Mouse (Mus musculus) embryonic facial prominence, embryonic 12.5 days (tissue): Measurements from ENCODE around the gene Ccdc33. TPM values are rescaled to one million over a fixed set of nuclear protein-coding genes. Genes with fewer than 3 reads are reported as not detected.

Experiments used
- ATAC-seq: fragments of 200-750 bp; cut with Nextera tagmentation; 2 replicates; pipeline ENCODE4 v1.8.0; 2017; ENCODE audit not compliant: insufficient number of reproducible peaks, insufficient read depth, low FRiP score, low TSS enrichment
- H3K27ac ChIP-seq: fragments of 300-500 bp; sonication (generic); 2 replicates; pipeline ENCODE4 v1.5.1; 2016; ENCODE audit warnings: mild to moderate bottlenecking
- H3K27me3 ChIP-seq: fragments of 300-500 bp; sonication (generic); 2 replicates; pipeline ENCODE4 v1.6.1; 2016; ENCODE audit warnings: mild to moderate bottlenecking, moderate library complexity
- H3K36me3 ChIP-seq: fragments of 300-500 bp; sonication (generic); 2 replicates; pipeline ENCODE4 v1.6.1; 2016; ENCODE audit warnings: mild to moderate bottlenecking
- H3K4me1 ChIP-seq: fragments of 300-500 bp; sonication (generic); 2 replicates; pipeline ENCODE4 v1.6.1; 2016
- H3K4me2 ChIP-seq: fragments of 300-500 bp; sonication (generic); replicated peaks from 2 replicates; pipeline ENCODE4 v1.6.1; 2016; ENCODE audit warnings: mild to moderate bottlenecking, moderate library complexity
- H3K4me3 ChIP-seq: fragments of 300-500 bp; sonication (generic); 2 replicates; pipeline ENCODE4 v1.5.1; 2016; ENCODE audit warnings: mild to moderate bottlenecking
- H3K9ac ChIP-seq: fragments of 300-500 bp; sonication (generic); 2 replicates; pipeline ENCODE4 v1.6.1; 2016; ENCODE audit warnings: mild to moderate bottlenecking, moderate library complexity
- H3K9me3 ChIP-seq: fragments of 300-500 bp; sonication (generic); 2 replicates; pipeline ENCODE4 v1.6.1; 2016; ENCODE audit warnings: mild to moderate bottlenecking, moderate library complexity
- WGBS: fragments of 180-500 bp; shearing (Covaris S2); methylation state at CpG from one replicate; pipeline ENCODE4 v1.1.7; 2016; 5-methylcytosine and 5-hydroxymethylcytosine counted together
- polyA plus RNA-seq: library from polyadenylated mRNA; unstranded; fragments of >200 nt; fragmentation: Nextera tagmentation; extraction: Ambion mirVana; gene quantifications from 2 replicates; pipeline ENCODE4 v1.2.1, GENCODE M21; 2016

Ccdc33 gene
- polyA plus RNA-seq, 1 experiment from 2014 or later = 0.13 TPM

DNA sequence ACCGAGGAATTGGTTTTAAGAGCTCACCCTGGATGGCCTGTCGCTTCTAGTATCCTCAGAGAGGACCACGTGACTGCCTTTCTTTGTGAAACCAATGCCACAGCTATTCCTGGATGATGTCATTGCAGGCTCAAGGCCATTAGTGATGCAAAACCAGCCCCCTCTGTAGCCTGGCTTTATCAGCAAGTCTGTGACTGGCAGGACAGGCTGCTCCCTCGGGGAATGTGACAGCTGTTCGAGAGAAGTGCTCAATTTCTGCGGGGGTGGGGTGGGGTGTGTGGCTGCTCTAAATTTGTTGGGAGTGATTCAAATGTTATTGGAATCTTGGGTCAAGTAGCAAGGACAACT, 109.6 kb downstream of the Ccdc33 start:
- Histone ChIP-seq H3K27me3 (no peaks in the 10 kb centered on the region), H3K4me1 (no peaks in the 10 kb centered on the region), H3K9ac (no peak overlapping the region), H3K4me3 (no peak overlapping the region), H3K36me3 (no peaks in the 10 kb centered on the region), H3K27ac (0 out of 2 replicates have a peak overlapping the region, but pooled peaks have one; percentile 36), H3K9me3 (no peaks in the 10 kb centered on the region), H3K4me2 (no peak overlapping the region)
- 0 out of 2 replicates have a peak, but pooled peaks have one; percentile 59 for ATAC-seq
- 7% methylated on average over 6 of the region's 6 CpGs for WGBS

- ATAC-seq = no peak
- H3K4me2 ChIP-seq = no peak overlapping the region
- no peak overlapping the region for H3K4me3 ChIP-seq
- H3K9me3 ChIP-seq = no peaks in the 10 kb centered on the region
- H3K36me3 ChIP-seq = no peaks in the 10 kb centered on the region
- H3K9ac ChIP-seq = no peak overlapping the region
- H3K27ac ChIP-seq = 0 out of 2 replicates have a peak overlapping the region, but pooled peaks have one; percentile 36
- 63% methylated on average over 12 of the region's 12 CpGs for WGBS
- no peaks in the 10 kb centered on the region for H3K27me3 ChIP-seq
- H3K4me1 ChIP-seq = no peaks in the 10 kb centered on the region
Measured at GRCm38 (mm10) chr9:58008336-58009014, 110.1 kb downstream of the Ccdc33 start.

DNA sequence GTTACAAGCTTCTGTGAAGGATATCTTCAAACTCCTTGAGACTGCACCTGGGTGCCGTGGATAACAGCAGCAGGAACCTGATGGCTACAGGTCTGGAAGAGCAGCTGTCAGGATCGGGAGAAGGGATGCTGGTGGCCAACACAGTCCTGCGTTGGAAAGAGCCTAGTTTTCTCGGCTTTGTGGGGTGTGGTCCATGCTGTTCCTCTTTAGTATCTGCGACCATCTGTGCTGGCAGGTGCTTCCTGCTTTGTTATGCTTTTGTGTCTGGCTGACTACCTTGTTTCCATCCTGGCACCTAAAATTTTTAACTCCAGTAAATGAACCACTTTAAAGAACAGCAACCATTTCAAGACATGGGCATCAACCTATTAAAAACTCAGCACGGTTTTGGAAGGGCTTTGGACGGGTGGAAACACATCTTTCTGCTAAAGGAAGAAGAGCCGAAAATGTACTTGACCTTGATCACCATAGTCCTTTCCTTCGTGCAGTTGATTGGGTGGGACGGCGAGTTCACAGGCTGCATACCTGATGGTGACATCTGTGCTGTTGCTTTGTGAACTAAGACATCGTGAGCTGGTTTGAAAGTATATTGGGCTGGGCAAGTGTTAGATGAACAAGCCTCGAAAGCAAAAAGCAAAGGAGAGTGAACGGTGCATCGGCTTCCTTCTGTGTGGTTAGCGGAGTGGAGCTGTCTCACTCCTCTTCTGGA, 112.7 kb downstream of the Ccdc33 start, which contains the start of gene Cyp11a1:
Gene Cyp11a1, plus strand, starts transcription at position 659 of the 709 bp plus-strand sequence.
- no peaks in the 10 kb centered on the region for H3K36me3 ChIP-seq
- no peak within 1 kb of the TSS for H3K27ac ChIP-seq
- no peaks in the 10 kb centered on the region for H3K27me3 ChIP-seq
- H3K4me1 ChIP-seq = no peaks in the 10 kb centered on the region
- no peak within 1 kb of the TSS for H3K9ac ChIP-seq
- WGBS = 85% methylated on average over 16 of the region's 16 CpGs
- ATAC-seq = no peak
- H3K9me3 ChIP-seq = no peaks in the 10 kb centered on the region
- no peak within 1 kb of the TSS for H3K4me3 ChIP-seq
- no peak within 1 kb of the TSS for H3K4me2 ChIP-seq

DNA sequence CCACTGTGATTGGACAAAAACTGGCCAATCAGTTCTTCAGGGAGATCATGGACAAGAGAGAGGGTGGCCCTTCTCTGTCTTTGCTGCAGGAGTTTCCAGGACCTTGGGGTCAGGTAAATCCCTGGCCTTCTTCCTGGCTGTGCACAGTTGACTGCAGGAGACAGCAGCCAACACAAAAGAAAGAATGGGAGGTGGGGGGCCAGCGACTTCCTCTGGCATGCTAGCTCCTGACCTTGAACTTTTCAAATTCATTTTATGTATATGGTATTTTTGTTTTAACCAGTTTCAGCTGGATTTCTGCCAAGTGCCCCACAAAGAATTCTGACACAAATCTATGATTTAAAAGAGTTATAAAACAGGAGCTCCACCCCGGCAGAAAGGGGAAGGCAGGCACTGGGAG, 115.4 kb downstream of the Ccdc33 start:
- no peaks in the 10 kb centered on the region for H3K36me3 ChIP-seq
- WGBS = 21% methylated on average over 2 of the region's 2 CpGs
- no peak overlapping the region for H3K27ac ChIP-seq
- no peaks in the 10 kb centered on the region for H3K9me3 ChIP-seq
- no peak overlapping the region for H3K4me2 ChIP-seq
- H3K9ac ChIP-seq = no peak overlapping the region
- no peak for ATAC-seq
- H3K27me3 ChIP-seq = peaks cover 14% of the 10 kb centered on the region
- H3K4me3 ChIP-seq = no peak overlapping the region
- no peaks in the 10 kb centered on the region for H3K4me1 ChIP-seq

DNA sequence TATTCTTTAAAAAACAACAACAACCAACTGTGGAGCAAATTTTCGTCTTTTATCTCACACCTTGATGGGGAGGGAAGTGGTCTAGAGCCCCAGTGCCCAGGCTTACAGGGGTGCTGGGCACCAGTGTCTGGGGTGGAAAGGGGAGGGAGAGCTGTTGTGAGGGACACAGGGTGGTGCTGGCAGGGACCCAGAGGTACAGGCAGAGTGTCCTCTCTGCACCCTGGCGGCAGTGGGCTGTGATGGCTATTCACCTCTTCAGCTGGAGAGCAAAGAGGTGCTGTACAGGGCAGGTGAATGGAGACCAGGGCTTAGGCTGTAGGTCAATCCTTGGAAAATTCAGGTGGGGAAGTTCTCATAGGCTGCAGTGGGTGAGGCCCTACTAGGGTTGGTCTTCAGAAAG, 118.9 kb downstream of the Ccdc33 start:
- H3K4me3 ChIP-seq = no peak overlapping the region
- no peak overlapping the region for H3K27ac ChIP-seq
- H3K4me2 ChIP-seq = no peak overlapping the region
- peaks cover 6% of the 10 kb centered on the region; the same call in 1 of the 2 replicates for H3K4me1 ChIP-seq
- peaks cover 34% of the 10 kb centered on the region for H3K27me3 ChIP-seq
- no peaks in the 10 kb centered on the region for H3K36me3 ChIP-seq
- ATAC-seq = no peak
- 51% methylated on average over 2 of the region's 2 CpGs for WGBS
- H3K9me3 ChIP-seq = no peaks in the 10 kb centered on the region
- H3K9ac ChIP-seq = no peak overlapping the region

DNA sequence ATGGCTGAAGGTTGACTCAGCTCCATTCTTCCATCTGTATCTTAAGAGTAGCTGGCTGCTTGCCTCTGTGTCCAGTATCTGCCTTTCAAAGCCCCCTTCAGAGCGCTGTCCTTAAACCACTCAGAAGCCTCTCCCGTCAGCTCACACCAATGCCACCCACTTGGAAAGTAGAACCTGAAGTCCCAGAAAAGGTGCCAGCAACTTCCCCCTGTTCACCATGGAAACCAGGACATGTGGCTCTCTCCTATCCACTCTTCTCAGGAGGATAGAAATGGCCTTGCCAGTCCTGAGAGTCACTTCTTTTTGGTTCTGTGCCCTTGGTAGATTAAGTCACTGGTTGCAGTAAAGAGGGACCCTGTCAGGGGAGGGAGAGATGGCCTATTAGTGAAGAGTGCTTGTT, 119.9 kb downstream of the Ccdc33 start:
- Histone ChIP-seq H3K4me2 (no peak overlapping the region), H3K9me3 (no peaks in the 10 kb centered on the region), H3K9ac (no peak overlapping the region), H3K4me1 (peaks cover 6% of the 10 kb centered on the region; the same call in 1 of the 2 replicates), H3K4me3 (no peak overlapping the region), H3K36me3 (no peaks in the 10 kb centered on the region), H3K27me3 (peaks cover 34% of the 10 kb centered on the region), H3K27ac (no peak overlapping the region)
- WGBS = 56% methylated on average over 2 of the region's 2 CpGs
- ATAC-seq = no peak

DNA sequence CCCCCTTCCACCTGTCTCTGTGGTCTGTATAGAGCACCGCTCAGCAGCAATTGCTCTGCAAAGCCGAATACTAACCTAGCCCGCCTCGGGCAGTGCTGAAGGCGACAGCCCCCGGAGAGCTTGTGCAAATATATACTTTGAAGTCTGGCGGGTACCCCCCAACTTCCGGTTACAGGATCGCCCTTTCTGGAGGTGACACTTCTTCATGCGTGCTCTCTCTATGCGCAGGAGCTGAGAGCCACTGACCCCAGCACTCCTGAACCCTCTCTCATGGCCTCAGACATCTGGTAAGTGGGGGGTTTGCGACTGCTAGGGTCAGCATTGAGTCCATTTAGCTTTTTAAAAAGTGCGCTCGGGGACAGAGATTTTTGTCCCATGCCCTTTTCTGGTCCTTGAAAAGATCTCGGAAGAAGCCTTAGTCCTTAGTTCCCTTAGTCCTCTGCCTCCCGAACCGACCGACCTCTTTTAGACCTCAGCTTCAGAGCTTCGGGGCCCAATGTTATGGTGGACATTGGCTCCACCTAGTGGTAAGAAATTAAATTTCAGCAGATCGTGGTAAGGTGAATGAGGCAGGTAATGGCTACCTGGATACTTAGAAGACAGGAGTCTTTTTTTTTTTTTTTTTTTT, 120.5 kb downstream of the Ccdc33 start:
- peak overlapping the region; percentile 48 for H3K4me2 ChIP-seq
- 0 out of 2 replicates have a peak, but pooled peaks have one; percentile 8 for ATAC-seq
- under 1% methylated on average over 20 of the region's 20 CpGs for WGBS
- H3K9me3 ChIP-seq = no peaks in the 10 kb centered on the region
- peaks cover 34% of the 10 kb centered on the region for H3K27me3 ChIP-seq
- H3K4me1 ChIP-seq = peaks cover 9% of the 10 kb centered on the region; the same call in 1 of the 2 replicates
- no peak overlapping the region for H3K9ac ChIP-seq
- H3K27ac ChIP-seq = no peak overlapping the region
- peak overlapping the region; percentile 16; the same call in 1 of the 2 replicates for H3K4me3 ChIP-seq
- H3K36me3 ChIP-seq = no peaks in the 10 kb centered on the region

GRCm38 (mm10) chr9:57997511-57998031, 121.1 kb downstream of the Ccdc33 start:
- Histone ChIP-seq H3K27ac (no peak overlapping the region), H3K4me2 (peak overlapping the region; percentile 48), H3K9ac (no peak overlapping the region), H3K36me3 (no peaks in the 10 kb centered on the region), H3K4me3 (peak overlapping the region; percentile 16; the same call in 1 of the 2 replicates), H3K27me3 (peaks cover 34% of the 10 kb centered on the region), H3K9me3 (no peaks in the 10 kb centered on the region), H3K4me1 (peaks cover 15% of the 10 kb centered on the region; the same call in 1 of the 2 replicates)
- 25% methylated on average over 13 of the region's 13 CpGs for WGBS
- peak; percentile 81 for ATAC-seq

- ATAC-seq = no peak
- H3K4me3 ChIP-seq = no peak overlapping the region
- H3K36me3 ChIP-seq = no peaks in the 10 kb centered on the region
- H3K27ac ChIP-seq = no peak overlapping the region
- H3K4me2 ChIP-seq = no peak overlapping the region
- H3K27me3 ChIP-seq = peaks cover 33% of the 10 kb centered on the region
- no peaks in the 10 kb centered on the region for H3K9me3 ChIP-seq
- WGBS = 28% methylated on average over 4 of the region's 4 CpGs
- peaks cover 15% of the 10 kb centered on the region; the same call in 1 of the 2 replicates for H3K4me1 ChIP-seq
- no peak overlapping the region for H3K9ac ChIP-seq
Measured at GRCm38 (mm10) chr9:57995282-57995681, 123.3 kb downstream of the Ccdc33 start.

- no peak overlapping the region for H3K4me3 ChIP-seq
- peaks cover 17% of the 10 kb centered on the region for H3K27me3 ChIP-seq
- ATAC-seq = no peak
- H3K4me1 ChIP-seq = peaks cover 14% of the 10 kb centered on the region; the same call in 1 of the 2 replicates
- no peak overlapping the region for H3K9ac ChIP-seq
- H3K36me3 ChIP-seq = no peaks in the 10 kb centered on the region
- H3K27ac ChIP-seq = no peak overlapping the region
- 30% methylated on average over 8 of the region's 8 CpGs for WGBS
- no peak overlapping the region for H3K4me2 ChIP-seq
- no peaks in the 10 kb centered on the region for H3K9me3 ChIP-seq
Measured at GRCm38 (mm10) chr9:57992781-57993591, 125.6 kb downstream of the Ccdc33 start.

- ATAC-seq = no peak
- Histone ChIP-seq H3K27me3 (peaks cover 8% of the 10 kb centered on the region), H3K9ac (no peak overlapping the region), H3K36me3 (no peaks in the 10 kb centered on the region), H3K4me1 (peaks cover 9% of the 10 kb centered on the region; the same call in 1 of the 2 replicates), H3K27ac (no peak overlapping the region), H3K9me3 (no peaks in the 10 kb centered on the region), H3K4me2 (no peak overlapping the region), H3K4me3 (no peak overlapping the region)
- 78% methylated on average over 3 of the region's 3 CpGs for WGBS
Measured at GRCm38 (mm10) chr9:57992060-57992459, 126.6 kb downstream of the Ccdc33 start.
